Mouse (Mus musculus): Measurements from ENCODE around the gene Dbnl. TPM values are rescaled to one million over a fixed set of nuclear protein-coding genes. Genes with fewer than 3 reads are reported as not detected.
"Not testable (repeated sequence)": the region's sequence is repeated elsewhere in the genome, so short reads cannot be mapped to it uniquely, and the experiment has no call there.

Dbnl gene
- polyA plus RNA-seq, 1 experiment: 109 TPM

GRCm38 (mm10) chr11:5802457-5803217 lies 14.3 kb downstream of the Dbnl start:
- Histone ChIP-seq H3K4me3 (ENCODE audit: low read depth, low read length) (no peak overlapping the region), H3K36me3 (ENCODE audit: control insufficient read depth, insufficient read depth, low read length) (peaks cover 35% of the 10 kb centered on the region), H3K27me3 (ENCODE audit: control insufficient read depth, insufficient read depth, low read length) (no peaks in the 10 kb centered on the region), H3K27ac (ENCODE audit: insufficient read depth, low read depth, low read length) (peak overlapping the region; percentile 62), H3K4me1 (ENCODE audit: control insufficient read depth, insufficient read depth, insufficient read length, low read length) (peaks cover 47% of the 10 kb centered on the region)
- no peak for TF ChIP-seq POLR2A (IDR thresholded peaks at IDR 0.05; ENCODE audit: low read depth, low read length)
- TF ChIP-seq CTCF (IDR thresholded peaks at IDR 0.05; ENCODE audit: extremely low read depth, insufficient read length, insufficient replicate concordance, low read depth, low read length): no peak
- 41% methylated on average over 8 of the region's 8 CpGs for WGBS

DNA sequence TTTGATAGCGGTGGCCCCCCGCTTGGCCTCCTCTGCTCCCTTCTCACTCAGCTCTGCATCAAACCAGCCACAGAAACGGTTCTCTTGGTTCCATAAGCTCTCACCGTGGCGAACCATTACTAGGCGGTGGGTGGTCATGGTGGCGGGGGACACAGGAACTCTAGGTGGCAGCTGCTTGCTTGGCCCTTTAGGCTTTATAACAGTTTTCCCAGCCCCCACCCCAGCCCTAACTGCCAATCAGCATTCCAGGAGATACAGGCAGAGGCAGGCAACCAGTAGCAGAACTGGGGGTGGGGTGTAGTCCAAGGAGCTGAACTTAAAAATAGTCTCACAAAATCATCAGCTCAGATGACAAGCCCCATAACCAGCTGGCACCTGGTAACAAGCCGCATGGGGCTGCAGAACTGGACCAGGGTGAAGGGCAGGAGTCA lies 15.3 kb downstream of the Dbnl start, which contains the start of gene Pgam2:
Pgam2 (minus strand) TSS at position 183 of the 431 bp plus-strand sequence.
- Histone ChIP-seq H3K27ac (ENCODE audit: insufficient read depth, low read depth, low read length) (peak within 1 kb of the TSS; percentile 62), H3K4me1 (ENCODE audit: control insufficient read depth, insufficient read depth, insufficient read length, low read length) (peaks cover 47% of the 10 kb centered on the region), H3K4me3 (ENCODE audit: low read depth, low read length) (no peak within 1 kb of the TSS), H3K27me3 (ENCODE audit: control insufficient read depth, insufficient read depth, low read length) (no peaks in the 10 kb centered on the region), H3K36me3 (ENCODE audit: control insufficient read depth, insufficient read depth, low read length) (peaks cover 27% of the 10 kb centered on the region)
- 53% methylated on average over 8 of the region's 8 CpGs for WGBS
- TF ChIP-seq CTCF (IDR thresholded peaks at IDR 0.05; ENCODE audit: extremely low read depth, insufficient read length, insufficient replicate concordance, low read depth, low read length) (no peak), POLR2A (IDR thresholded peaks at IDR 0.05; ENCODE audit: low read depth, low read length) (no peak)

GRCm38 (mm10) chr11:5804174-5804573 lies 15.9 kb downstream of the Dbnl start:
- no peaks in the 10 kb centered on the region for H3K27me3 ChIP-seq (ENCODE audit: control insufficient read depth, insufficient read depth, low read length)
- 36% methylated on average over 5 of the region's 5 CpGs for WGBS
- peaks cover 46% of the 10 kb centered on the region for H3K4me1 ChIP-seq (ENCODE audit: control insufficient read depth, insufficient read depth, insufficient read length, low read length)
- peaks cover 22% of the 10 kb centered on the region for H3K36me3 ChIP-seq (ENCODE audit: control insufficient read depth, insufficient read depth, low read length)
- H3K27ac ChIP-seq (ENCODE audit: insufficient read depth, low read depth, low read length): no peak overlapping the region
- no peak overlapping the region for H3K4me3 ChIP-seq (ENCODE audit: low read depth, low read length)
- TF ChIP-seq POLR2A (IDR thresholded peaks at IDR 0.05; ENCODE audit: low read depth, low read length) (no peak), CTCF (IDR thresholded peaks at IDR 0.05; ENCODE audit: extremely low read depth, insufficient read length, insufficient replicate concordance, low read depth, low read length) (no peak)

GRCm38 (mm10) chr11:5805711-5806110 lies 17.4 kb downstream of the Dbnl start:
- Histone ChIP-seq H3K27ac (ENCODE audit: insufficient read depth, low read depth, low read length) (no peak overlapping the region), H3K4me3 (ENCODE audit: low read depth, low read length) (no peak overlapping the region), H3K4me1 (ENCODE audit: control insufficient read depth, insufficient read depth, insufficient read length, low read length) (peaks cover 36% of the 10 kb centered on the region), H3K36me3 (ENCODE audit: control insufficient read depth, insufficient read depth, low read length) (peaks cover 7% of the 10 kb centered on the region), H3K27me3 (ENCODE audit: control insufficient read depth, insufficient read depth, low read length) (no peaks in the 10 kb centered on the region)
- TF ChIP-seq CTCF (IDR thresholded peaks at IDR 0.05; ENCODE audit: extremely low read depth, insufficient read length, insufficient replicate concordance, low read depth, low read length) (no peak), POLR2A (IDR thresholded peaks at IDR 0.05; ENCODE audit: low read depth, low read length) (no peak)
- 35% methylated on average over 3 of the region's 3 CpGs for WGBS

DNA sequence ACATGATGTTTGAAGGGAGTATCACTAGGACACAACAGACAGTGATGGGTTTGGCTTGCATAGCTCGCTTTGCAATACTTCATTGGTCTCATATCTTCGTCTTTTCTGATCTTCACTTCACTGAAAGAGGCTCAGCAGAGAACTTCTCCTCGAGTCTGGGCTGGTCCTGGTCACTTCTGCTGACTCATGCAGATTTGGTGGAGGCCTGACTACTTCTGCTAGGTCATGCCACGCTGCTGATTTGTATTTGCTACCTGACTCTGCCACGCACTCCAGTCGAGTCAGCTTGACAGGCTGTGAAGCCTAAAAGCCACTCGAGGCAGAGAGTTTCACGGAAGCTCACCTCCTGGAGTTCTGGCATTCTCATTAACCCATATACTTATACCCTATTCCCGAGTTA lies 19.7 kb downstream of the Dbnl start:
- 91% methylated on average over 9 of the region's 9 CpGs for WGBS
- no peak overlapping the region for H3K4me3 ChIP-seq (ENCODE audit: low read depth, low read length)
- H3K27me3 ChIP-seq (ENCODE audit: control insufficient read depth, insufficient read depth, low read length): no peaks in the 10 kb centered on the region
- no peaks in the 10 kb centered on the region for H3K36me3 ChIP-seq (ENCODE audit: control insufficient read depth, insufficient read depth, low read length)
- H3K27ac ChIP-seq (ENCODE audit: insufficient read depth, low read depth, low read length): no peak overlapping the region
- TF ChIP-seq POLR2A (IDR thresholded peaks at IDR 0.05; ENCODE audit: low read depth, low read length): no peak
- TF ChIP-seq CTCF (IDR thresholded peaks at IDR 0.05; ENCODE audit: extremely low read depth, insufficient read length, insufficient replicate concordance, low read depth, low read length): no peak
- H3K4me1 ChIP-seq (ENCODE audit: control insufficient read depth, insufficient read depth, insufficient read length, low read length): peaks cover 16% of the 10 kb centered on the region

DNA sequence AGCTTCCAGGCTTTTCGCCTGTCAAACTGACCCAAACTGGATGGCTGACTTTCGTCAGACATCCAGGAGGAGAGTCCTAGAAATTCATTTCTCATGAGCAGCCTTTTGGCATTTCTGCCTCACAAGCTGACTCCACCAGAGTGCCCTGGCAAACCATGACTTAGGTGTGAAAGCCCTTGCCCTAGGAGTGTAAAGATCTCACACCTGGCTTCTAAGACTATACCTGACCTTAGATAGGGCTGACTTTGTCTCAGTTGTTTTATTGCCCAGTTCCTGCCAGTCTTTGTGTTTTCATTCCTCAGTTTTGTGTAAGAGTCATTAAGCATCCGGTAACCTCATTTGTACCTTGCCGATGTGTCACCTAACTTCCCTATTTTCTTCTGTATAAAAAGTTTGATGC lies 21.2 kb downstream of the Dbnl start:
- not testable (repeated sequence) for H3K4me1 ChIP-seq (ENCODE audit: control insufficient read depth, insufficient read depth, insufficient read length, low read length)
- 31% methylated on average over 4 of the region's 4 CpGs for WGBS

DNA sequence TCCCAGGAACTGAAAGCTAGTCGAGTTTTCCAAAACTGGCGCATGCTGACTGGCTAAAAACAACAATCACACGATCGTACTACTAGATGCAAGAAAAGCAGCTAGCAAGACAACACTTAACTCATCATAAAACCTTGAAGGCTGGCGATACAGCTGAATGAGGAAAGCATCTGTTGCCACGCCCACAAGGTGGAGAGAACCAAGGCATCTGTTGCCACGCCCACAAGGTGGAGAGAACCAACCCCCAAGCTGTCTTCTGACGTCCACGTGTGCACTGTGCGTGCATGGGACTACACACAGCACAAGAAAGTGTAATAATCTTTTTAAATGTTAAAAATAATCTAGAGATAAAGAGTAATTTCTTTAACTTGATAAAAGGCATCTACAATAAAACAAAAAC lies 25.1 kb downstream of the Dbnl start:
- H3K27ac ChIP-seq (ENCODE audit: insufficient read depth, low read depth, low read length): no peak overlapping the region
- no peaks in the 10 kb centered on the region for H3K27me3 ChIP-seq (ENCODE audit: control insufficient read depth, insufficient read depth, low read length)
- 60% methylated on average over 10 of the region's 10 CpGs for WGBS
- H3K36me3 ChIP-seq (ENCODE audit: control insufficient read depth, insufficient read depth, low read length): no peaks in the 10 kb centered on the region
- TF ChIP-seq POLR2A (IDR thresholded peaks at IDR 0.05; ENCODE audit: low read depth, low read length): no peak
- no peak for TF ChIP-seq CTCF (IDR thresholded peaks at IDR 0.05; ENCODE audit: extremely low read depth, insufficient read length, insufficient replicate concordance, low read depth, low read length)
- no peaks in the 10 kb centered on the region; the same call in 1 of the 2 replicates for H3K4me1 ChIP-seq (ENCODE audit: control insufficient read depth, insufficient read depth, insufficient read length, low read length)
- no peak overlapping the region for H3K4me3 ChIP-seq (ENCODE audit: low read depth, low read length)

More for the DNA sequence above, 21.2 kb downstream of the Dbnl start:
- not testable (repeated sequence) for H3K4me3 ChIP-seq (ENCODE audit: low read depth, low read length); H3K36me3 ChIP-seq (ENCODE audit: control insufficient read depth, insufficient read depth, low read length); H3K27me3 ChIP-seq (ENCODE audit: control insufficient read depth, insufficient read depth, low read length); H3K27ac ChIP-seq (ENCODE audit: insufficient read depth, low read depth, low read length)

Measured in small intestine, adult 2 months (tissue).